Mouse (Mus musculus) ES-Bruce4 (cell line): Measurements from ENCODE around the gene Fuk.

Experiments used
- CTCF ChIP-seq: IDR thresholded peaks from one replicate; pipeline ENCODE4 v1.8.1; 2011; ENCODE audit warnings: low read depth, low read length
- EP300 ChIP-seq: IDR thresholded peaks from 2 replicates; pipeline ENCODE4 v1.6.1; 2011; ENCODE audit warnings: low read depth, low read length; ENCODE audit not compliant: insufficient read depth

DNA sequence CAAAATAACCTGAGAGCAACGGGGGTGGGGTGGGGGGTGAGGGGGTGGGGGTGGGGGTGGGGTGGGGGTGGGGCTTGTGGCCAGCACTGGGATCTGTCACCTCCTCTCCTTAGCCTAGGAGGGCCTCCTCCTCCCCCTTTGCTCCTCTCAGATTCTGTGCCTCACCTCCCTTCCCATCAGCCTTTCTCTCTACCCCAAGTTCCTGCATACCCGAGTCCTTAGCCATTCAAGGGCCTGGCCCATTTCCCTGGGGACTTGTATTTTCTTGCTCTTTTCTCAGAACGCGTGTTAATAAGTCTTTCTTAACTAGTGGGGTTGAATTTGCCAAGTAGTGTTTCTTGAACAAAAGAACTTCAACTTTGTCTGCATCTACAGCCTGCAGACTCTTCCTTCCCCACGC, 24.4 kb upstream of the Fuk start:
- no peak for TF ChIP-seq CTCF
- no peak for TF ChIP-seq EP300
